Mouse (Mus musculus) adrenal gland, adult 18-20 months (tissue): Measurements from ENCODE around the gene Acp2. TPM values are rescaled to one million over a fixed set of nuclear protein-coding genes. Genes with fewer than 3 reads are reported as not detected.

ENCODE experiments used
- DNase-seq, 2 experiments: peaks; one replicate each; pipeline ENCODE4 v3.0.0; 2021 to 2022; ENCODE audit warnings: low spot score in 2 of 2
- total RNA-seq, 2 experiments: library from RNA; stranded (reverse); gene quantifications; 1 replicate in 1 of 2; 2 replicates in 1 of 2; pipeline ENCODE4 v1.2.3; 2021

Acp2 gene
- total RNA-seq, 2 experiments from 2014 or later: 38.5 to 43.7 TPM

- no peak for DNase-seq
Measured at GRCm38 (mm10) chr2:91255661-91256150, 53.0 kb downstream of the Acp2 start, which contains the start of gene Pacsin3. TSS of gene Pacsin3 (plus strand) at chr2:91255954.

DNA sequence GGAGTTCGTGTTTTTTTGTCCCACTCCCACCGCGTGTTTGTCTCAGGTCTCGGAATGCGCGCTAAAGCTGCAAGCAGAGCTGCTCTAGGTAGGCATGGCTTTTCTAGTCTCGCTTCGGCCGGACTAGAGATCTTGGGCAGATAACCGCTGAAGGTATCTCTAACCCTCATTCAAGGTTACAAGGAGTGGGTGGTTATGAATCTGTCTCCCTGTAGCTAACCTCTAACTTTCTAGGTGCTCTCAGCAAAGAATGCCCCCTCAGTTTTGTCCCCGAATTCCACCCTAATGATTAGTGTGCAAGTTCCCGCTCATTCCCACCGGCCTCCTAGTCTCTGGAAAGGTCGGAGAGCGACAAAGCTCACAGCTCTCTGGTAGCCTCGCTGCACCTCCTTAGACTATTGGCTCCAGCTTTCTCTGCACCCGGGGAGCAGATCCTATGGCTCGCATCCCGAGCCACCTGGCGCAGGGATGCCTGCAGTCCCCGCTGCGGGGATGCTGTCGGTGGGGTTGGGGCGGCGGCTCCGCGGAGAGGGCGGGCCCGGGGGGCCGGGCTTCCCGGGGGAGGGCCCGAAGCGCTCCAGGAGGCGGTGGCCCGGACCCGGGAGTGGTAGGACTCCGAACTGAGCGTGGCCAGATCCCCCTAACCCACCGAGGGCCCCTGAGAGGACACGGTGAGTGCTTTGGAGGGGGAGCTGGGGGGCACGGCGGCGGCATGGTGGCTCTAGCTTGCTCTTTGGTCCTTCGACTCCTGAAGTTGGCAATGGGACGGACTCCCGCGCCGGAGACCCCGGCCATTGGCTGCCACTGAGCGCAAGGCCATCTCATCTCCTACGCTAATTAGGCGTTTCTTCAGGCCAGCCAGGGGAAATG lies 53.8 kb downstream of the Acp2 start:
- DNase-seq: peak; percentile 66 to 75

- DNase-seq: peak in 1 of 2 experiments; percentile 48
Measured at GRCm38 (mm10) chr2:91257126-91257980, 54.7 kb downstream of the Acp2 start.

- no peak for DNase-seq
Measured at GRCm38 (mm10) chr2:91258054-91258453, 55.4 kb downstream of the Acp2 start.

DNA sequence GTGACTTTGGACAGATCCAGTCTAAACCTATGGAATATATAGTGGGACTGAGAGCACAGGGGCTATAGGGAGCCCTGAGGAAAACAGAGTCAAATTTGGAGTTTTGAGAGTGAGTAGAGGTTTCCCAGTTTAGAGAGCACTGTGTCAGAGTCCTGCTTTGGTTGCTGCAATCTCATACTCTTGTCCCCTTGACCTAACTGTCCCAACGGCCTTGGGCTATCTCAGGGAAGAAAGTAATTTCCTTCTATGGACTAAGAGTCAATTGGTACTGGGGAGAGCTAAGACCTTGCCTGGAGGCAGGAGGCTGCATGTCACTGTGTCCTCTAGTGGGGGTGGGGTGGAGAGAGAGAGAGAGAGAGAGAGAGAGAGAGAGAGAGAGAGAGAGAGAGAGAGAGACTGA lies 56.1 kb downstream of the Acp2 start:
- DNase-seq: no peak

- no peak for DNase-seq
Measured at GRCm38 (mm10) chr2:91259493-91259892, 56.8 kb downstream of the Acp2 start.

Other genes with a start within 250 kb of the Acp2 start
- 1 to 10 TPM in 1 of 2 experiments, under 1 TPM in 1; 0.93 to 1.6 TPM for gene Rapsn, start 167.3 kb upstream of the Acp2 start, total RNA-seq
- gene Psmc3, start 148.9 kb upstream of the Acp2 start, total RNA-seq: 100 to 1,000 TPM; 197 to 212 TPM
- 10 to 100 TPM; 25.1 to 30.4 TPM for gene Slc39a13, start 132.5 kb upstream of the Acp2 start, total RNA-seq
- 1 to 10 TPM; 5.3 to 9.9 TPM for gene Spi1, start 120.5 kb upstream of the Acp2 start, total RNA-seq
- under 1 TPM; 0.07 to 0.19 TPM for gene Mybpc3, start 84.7 kb upstream of the Acp2 start, total RNA-seq
- 10 to 100 TPM; 22.2 TPM for gene Madd, start 19.0 kb upstream of the Acp2 start, total RNA-seq
- 10 to 100 TPM; 22.2 to 53.1 TPM for gene Nr1h3, start 51 bp upstream of the Acp2 start, total RNA-seq
- gene Ddb2, start 34.1 kb downstream of the Acp2 start, total RNA-seq: 1 to 10 TPM; 8.2 to 8.4 TPM
- gene Pacsin3, start 53.1 kb downstream of the Acp2 start, total RNA-seq: 100 to 1,000 TPM in 1 of 2 experiments, 10 to 100 TPM in 1; 35.7 to 130 TPM
- gene Arfgap2, start 62.1 kb downstream of the Acp2 start, total RNA-seq: 100 to 1,000 TPM in 1 of 2 experiments, 10 to 100 TPM in 1; 94.6 to 107 TPM
- 10 to 100 TPM; 15.0 to 16.4 TPM for gene 1110051M20Rik, start 241.8 kb downstream of the Acp2 start, total RNA-seq